Mouse (Mus musculus) C2C12 (cell line): ENCODE data around the gene Wwox.

Experiments
- CEBPB ChIP-seq: IDR thresholded peaks from one replicate; pipeline ENCODE4 v1.6.1; 2011; ENCODE audit warnings: low read depth, mild to moderate bottlenecking, control low read depth, moderate library complexity
- CTCF ChIP-seq: IDR thresholded peaks from one replicate; pipeline ENCODE4 v1.5.1; 2011; ENCODE audit not compliant: control insufficient read depth, insufficient read depth, insufficient read length
- MAX ChIP-seq: IDR thresholded peaks from one replicate; pipeline ENCODE4 v1.6.1; 2011; ENCODE audit warnings: mild to moderate bottlenecking, control low read depth
- MYOD1 ChIP-seq: IDR thresholded peaks from one replicate; pipeline ENCODE4 v1.6.1; 2011; ENCODE audit warnings: low read depth; ENCODE audit not compliant: control insufficient read depth, insufficient read length
- USF1 ChIP-seq: IDR thresholded peaks from one replicate; pipeline ENCODE4 v1.6.1; 2011; ENCODE audit warnings: low read depth, mild to moderate bottlenecking, control low read depth, moderate library complexity

GRCm38 (mm10) chr8:115045746-115046145, 606.3 kb downstream of the Wwox start:
- TF ChIP-seq CTCF: no peak
- TF ChIP-seq USF1: no peak
- TF ChIP-seq CEBPB: no peak
- no peak for TF ChIP-seq MYOD1
- no peak for TF ChIP-seq MAX
